Mouse (Mus musculus): ENCODE results near the gene Hmmr.

DNA sequence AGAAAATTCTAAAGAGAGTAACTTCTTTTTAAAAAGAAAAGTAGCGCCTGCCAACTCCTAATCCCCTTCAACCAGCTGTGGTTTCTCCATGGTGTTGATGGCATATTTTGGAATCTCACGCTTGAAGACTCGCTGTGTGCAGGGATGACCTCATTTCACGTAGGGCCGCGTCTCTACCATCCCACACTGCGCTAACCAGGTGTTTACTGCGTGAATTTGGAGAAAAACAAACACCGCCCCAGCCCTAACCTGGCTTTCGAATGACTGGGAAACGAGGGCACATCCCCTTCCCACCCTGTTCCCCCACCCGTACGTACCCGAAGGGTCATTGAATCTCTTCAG lies 254 bp downstream of the Hmmr start:
- TF ChIP-seq POLR2A (IDR thresholded peaks at IDR 0.05; ENCODE audit: extremely low read depth, insufficient read depth, low read length) (no peak), CTCF (IDR thresholded peaks at IDR 0.05; ENCODE audit: low read depth, low read length) (no peak)

All from liver, adult 2 months (tissue).